Mouse (Mus musculus) B cell, adult 62 days (primary cell): ENCODE data around the gene Olfr1256. TPM values are rescaled to one million over a fixed set of nuclear protein-coding genes. Genes with fewer than 3 reads are reported as not detected.

Experiments used
- total RNA-seq: library from RNA; stranded (reverse); gene quantifications from 4 replicates; pipeline ENCODE4 v1.2.4, GENCODE M21; 2023

Olfr1256 gene
- not detected in 4 replicates for total RNA-seq

DNA sequence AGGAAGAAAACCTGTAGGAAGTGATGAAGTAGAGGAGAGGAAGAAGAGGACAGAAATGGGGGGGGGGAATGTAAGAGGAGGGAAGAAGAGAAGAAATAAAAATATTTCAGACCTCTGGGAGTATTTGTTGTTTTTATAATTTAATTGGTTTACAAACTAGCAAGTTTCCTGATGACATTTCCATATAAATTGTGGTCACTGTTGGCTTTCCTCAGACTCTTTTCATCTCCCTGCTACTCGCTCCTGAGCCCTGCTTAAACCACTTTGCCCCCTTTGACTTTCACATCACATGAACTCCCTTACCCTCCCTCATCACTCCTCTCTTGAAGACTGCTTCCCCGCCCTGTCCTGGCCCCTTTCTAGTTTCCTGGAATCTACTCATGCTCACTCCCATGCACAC lies at the start of gene Olfr1256:
TSS of gene Olfr1256 (minus strand) at position 101 of the 400 bp plus-strand sequence.

GRCm38 (mm10) chr2:89878137-89878536 lies 36.8 kb upstream of the Olfr1256 start, which contains the start of gene Olfr1257:
Olfr1257 (plus strand) TSS chr2:89878437.

DNA sequence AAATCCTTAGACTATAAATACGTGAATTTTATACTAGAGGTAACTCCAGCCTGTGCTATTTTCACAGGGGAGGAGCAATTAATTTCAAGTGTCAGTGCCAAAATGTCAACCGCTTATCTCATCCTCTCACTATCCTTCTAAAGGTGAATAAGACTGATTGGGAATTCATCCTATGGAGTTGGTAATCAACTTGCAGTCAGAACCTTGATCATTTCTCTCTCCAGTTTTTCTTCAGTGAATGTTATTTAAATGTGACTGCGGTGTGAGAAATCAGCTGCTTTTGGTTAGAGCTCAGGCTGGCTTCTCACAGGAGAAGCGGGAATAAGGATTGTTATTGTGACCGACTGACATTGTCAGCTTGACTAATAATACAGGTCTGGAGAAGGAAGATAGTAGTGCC lies 6.8 kb upstream of the Olfr1256 start, which contains the start of gene Olfr48:
TSS of gene Olfr48 (minus strand) at position 101 of the 400 bp plus-strand sequence.

DNA sequence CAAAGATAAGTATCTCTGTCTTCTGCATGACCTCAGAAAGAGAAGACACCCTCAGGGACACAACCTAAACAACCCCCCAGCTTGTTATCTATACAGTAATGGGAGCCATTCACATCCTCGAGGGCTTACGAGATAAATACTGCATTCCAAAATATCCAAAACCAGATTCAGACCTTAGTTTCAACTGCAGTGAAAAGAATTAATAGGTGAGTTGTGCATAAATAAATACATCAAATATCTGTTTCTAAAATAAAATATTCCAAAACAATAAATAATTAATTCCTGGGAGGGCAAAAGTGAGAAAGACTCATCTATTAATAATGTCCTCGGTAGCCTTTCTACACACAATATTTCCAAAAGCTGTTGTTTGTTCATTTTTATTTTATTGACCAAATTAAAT lies 29.6 kb downstream of the Olfr1256 start, which contains the start of gene Olfr1255:
TSS of gene Olfr1255 (plus strand) at position 301 of the 400 bp plus-strand sequence.

GRCm38 (mm10) chr2:89793519-89793918 lies 47.8 kb downstream of the Olfr1256 start, which contains the start of gene Olfr1254:
Olfr1254 (minus strand) TSS chr2:89793619.

Other genes starting within 250 kb of the Olfr1256 start
- not detected in 4 replicates for gene Olfr1246, start 248.4 kb downstream of the Olfr1256 start, total RNA-seq
- gene Olfr1247, start 227.4 kb downstream of the Olfr1256 start, total RNA-seq: 0.14 to 0.15 TPM (median 0.15 TPM) in 3 of 4 replicates, not detected in the other
- gene Olfr1248, start 223.3 kb downstream of the Olfr1256 start, total RNA-seq: not detected in 4 replicates
- gene Olfr1249, start 206.6 kb downstream of the Olfr1256 start, total RNA-seq: not detected in 4 replicates
- not detected in 4 replicates for gene Olfr1250, start 180.1 kb downstream of the Olfr1256 start, total RNA-seq
- gene Olfr1251, start 169.6 kb downstream of the Olfr1256 start, total RNA-seq: not detected in 4 replicates
- gene Olfr1252, start 116.5 kb downstream of the Olfr1256 start, total RNA-seq: not detected in 4 replicates
- gene Olfr1253, start 84.5 kb downstream of the Olfr1256 start, total RNA-seq: not detected in 4 replicates
- gene Olfr1254, start 47.9 kb downstream of the Olfr1256 start, total RNA-seq: not detected in 4 replicates
- not detected in 4 replicates for gene Olfr1255, start 29.5 kb downstream of the Olfr1256 start, total RNA-seq
- gene Olfr48, start 6.7 kb upstream of the Olfr1256 start, total RNA-seq: not detected in 4 replicates
- not detected in 4 replicates for gene Olfr1257, start 36.9 kb upstream of the Olfr1256 start, total RNA-seq
- gene Olfr1258, start 85.8 kb upstream of the Olfr1256 start, total RNA-seq: not detected in 4 replicates
- gene Olfr1259, start 107.1 kb upstream of the Olfr1256 start, total RNA-seq: not detected in 4 replicates
- not detected in 4 replicates for gene Olfr1260, start 132.8 kb upstream of the Olfr1256 start, total RNA-seq
- not detected in 4 replicates for gene Olfr1261, start 149.7 kb upstream of the Olfr1256 start, total RNA-seq
- gene Olfr1262, start 158.6 kb upstream of the Olfr1256 start, total RNA-seq: not detected in 4 replicates
- gene Olfr1263, start 170.6 kb upstream of the Olfr1256 start, total RNA-seq: not detected in 4 replicates
- gene Olfr1264, start 184.0 kb upstream of the Olfr1256 start, total RNA-seq: not detected in 4 replicates
- gene Olfr1265, start 193.8 kb upstream of the Olfr1256 start, total RNA-seq: 0.09 TPM in 1 of 4 replicates, not detected in the others
- not detected in 4 replicates for gene Olfr140, start 222.0 kb upstream of the Olfr1256 start, total RNA-seq